Mouse (Mus musculus) myocyte (in vitro differentiated cells): ENCODE results near the gene Gm10644.

Source experiments
- CEBPB ChIP-seq: IDR thresholded peaks from 2 replicates; pipeline ENCODE4 v1.6.1; 2011; ENCODE audit warnings: mild to moderate bottlenecking, moderate library complexity; ENCODE audit not compliant: poor library complexity, insufficient read depth, severe bottlenecking
- MAX ChIP-seq: IDR thresholded peaks from one replicate; pipeline ENCODE4 v1.6.1; 2011; ENCODE audit warnings: low read depth, mild to moderate bottlenecking, control low read depth
- MYOG ChIP-seq, 3 experiments: IDR thresholded peaks; one replicate each; pipeline ENCODE4 v1.6.1; 2011; ENCODE audit warnings: control low read depth in 2 of 3, low read depth in 2 of 3, mild to moderate bottlenecking in 2 of 3; ENCODE audit not compliant: insufficient read length in 2 of 3, control insufficient read depth in 1 of 3, insufficient read depth in 1 of 3
- POLR2A ChIP-seq: IDR thresholded peaks from one replicate; pipeline ENCODE4 v1.6.1; 2011; ENCODE audit warnings: low read depth, mild to moderate bottlenecking, control low read depth, moderate library complexity; ENCODE audit not compliant: insufficient read length
- POLR2AphosphoS2 ChIP-seq: IDR thresholded peaks from one replicate; pipeline ENCODE4 v1.6.1; 2011; ENCODE audit warnings: low read depth, control low read depth; ENCODE audit not compliant: insufficient read length

- TF ChIP-seq POLR2A (no peak), CEBPB (no peak), MAX (no peak), POLR2AphosphoS2 (no peak), MYOG (IDR thresholded peaks at IDR 0.05; ENCODE audit: control insufficient read depth in 1 of 3, insufficient read depth in 1 of 3, insufficient read length in 2 of 3, low read depth in 2 of 3) (no peak)
Measured at GRCm38 (mm10) chr8:83934994-83935393, 20.0 kb downstream of the Gm10644 start.
